Mouse (Mus musculus): ENCODE data around the gene Tnks2. TPM values are rescaled to one million over a fixed set of nuclear protein-coding genes. Genes with fewer than 3 reads are reported as not detected.
"Not testable (repeated sequence)": the region's sequence is repeated elsewhere in the genome, so short reads cannot be mapped to it uniquely, and the experiment has no call there.

Tnks2 gene
- polyA plus RNA-seq, 1 experiment from 2014 or later, result 76.7 TPM

GRCm38 (mm10) chr19:36819199-36819598 lies 14.8 kb upstream of the Tnks2 start:
- no peak overlapping the region for H3K4me2 ChIP-seq (replicated peaks)

GRCm38 (mm10) chr19:36820469-36820868 lies 13.6 kb upstream of the Tnks2 start:
- WGBS, result 85% methylated on average over 4 of the region's 4 CpGs

More at GRCm38 (mm10) chr19:36819199-36819598, 14.8 kb upstream of the Tnks2 start:
- no peak overlapping the region for H3K27ac ChIP-seq
- H3K9ac ChIP-seq, result no peak overlapping the region
- H3K4me3 ChIP-seq (replicated peaks; ENCODE audit: low read length), result no peak overlapping the region
- peaks cover 8% of the 10 kb centered on the region; the same call in 1 of the 2 replicates for H3K4me1 ChIP-seq (replicated peaks; ENCODE audit: control insufficient read depth, insufficient read depth, low read length)
- ATAC-seq (ENCODE audit: low FRiP score) (no peak), DNase-seq (ENCODE audit: low spot score) (no peak)
- H3K9me3 ChIP-seq (ENCODE audit: control insufficient read depth, low read length), result no peaks in the 10 kb centered on the region
- 72% methylated on average over 6 of the region's 6 CpGs for WGBS
- H3K36me3 ChIP-seq (replicated peaks; ENCODE audit: control insufficient read depth, insufficient read depth), result no peaks in the 10 kb centered on the region
- no peaks in the 10 kb centered on the region for H3K27me3 ChIP-seq (ENCODE audit: control insufficient read depth, insufficient read depth, low read length)

GRCm38 (mm10) chr19:36821301-36821700 lies 12.7 kb upstream of the Tnks2 start:
- not testable (repeated sequence) for H3K9ac ChIP-seq; H3K9me3 ChIP-seq (ENCODE audit: control insufficient read depth, low read length); H3K27ac ChIP-seq; H3K36me3 ChIP-seq (replicated peaks; ENCODE audit: control insufficient read depth, insufficient read depth); DNase-seq (ENCODE audit: low spot score); H3K4me2 ChIP-seq (replicated peaks); H3K4me1 ChIP-seq (replicated peaks; ENCODE audit: control insufficient read depth, insufficient read depth, low read length); H3K27me3 ChIP-seq (ENCODE audit: control insufficient read depth, insufficient read depth, low read length); H3K4me3 ChIP-seq (replicated peaks; ENCODE audit: low read length); ATAC-seq (ENCODE audit: low FRiP score)
- 85% methylated on average over 6 of the region's 6 CpGs for WGBS

More at GRCm38 (mm10) chr19:36820469-36820868, 13.6 kb upstream of the Tnks2 start:
- Histone ChIP-seq H3K36me3 (replicated peaks; ENCODE audit: control insufficient read depth, insufficient read depth) (no peaks in the 10 kb centered on the region), H3K9ac (no peak overlapping the region), H3K27me3 (ENCODE audit: control insufficient read depth, insufficient read depth, low read length) (no peaks in the 10 kb centered on the region), H3K4me1 (replicated peaks; ENCODE audit: control insufficient read depth, insufficient read depth, low read length) (peaks cover 8% of the 10 kb centered on the region; the same call in 1 of the 2 replicates), H3K4me2 (replicated peaks) (no peak overlapping the region), H3K9me3 (ENCODE audit: control insufficient read depth, low read length) (no peaks in the 10 kb centered on the region), H3K4me3 (replicated peaks; ENCODE audit: low read length) (no peak overlapping the region), H3K27ac (no peak overlapping the region)
- ATAC-seq (ENCODE audit: low FRiP score) (no peak), DNase-seq (ENCODE audit: low spot score) (no peak)

- WGBS, result 98% methylated on average over 4 of the region's 4 CpGs
- H3K4me3 ChIP-seq (replicated peaks; ENCODE audit: low read length), result no peak overlapping the region
- H3K9ac ChIP-seq, result no peak overlapping the region
- ATAC-seq (ENCODE audit: low FRiP score) (no peak), DNase-seq (ENCODE audit: low spot score) (no peak)
- no peak overlapping the region for H3K4me2 ChIP-seq (replicated peaks)
- H3K27ac ChIP-seq, result no peak overlapping the region
- H3K9me3 ChIP-seq (ENCODE audit: control insufficient read depth, low read length), result no peaks in the 10 kb centered on the region
- H3K27me3 ChIP-seq (ENCODE audit: control insufficient read depth, insufficient read depth, low read length), result no peaks in the 10 kb centered on the region
- H3K4me1 ChIP-seq (replicated peaks; ENCODE audit: control insufficient read depth, insufficient read depth, low read length), result peaks cover 8% of the 10 kb centered on the region; the same call in 1 of the 2 replicates
- H3K36me3 ChIP-seq (replicated peaks; ENCODE audit: control insufficient read depth, insufficient read depth), result no peaks in the 10 kb centered on the region
Measured at GRCm38 (mm10) chr19:36822701-36823100, 11.3 kb upstream of the Tnks2 start.

- Histone ChIP-seq H3K4me3 (replicated peaks; ENCODE audit: low read length) (no peak overlapping the region), H3K27me3 (ENCODE audit: control insufficient read depth, insufficient read depth, low read length) (no peaks in the 10 kb centered on the region), H3K4me2 (replicated peaks) (no peak overlapping the region), H3K36me3 (replicated peaks; ENCODE audit: control insufficient read depth, insufficient read depth) (no peaks in the 10 kb centered on the region), H3K9me3 (ENCODE audit: control insufficient read depth, low read length) (no peaks in the 10 kb centered on the region), H3K4me1 (replicated peaks; ENCODE audit: control insufficient read depth, insufficient read depth, low read length) (no peaks in the 10 kb centered on the region), H3K9ac (no peak overlapping the region), H3K27ac (no peak overlapping the region)
- WGBS, result 95% methylated on average over 5 of the region's 5 CpGs
- no peak for ATAC-seq (ENCODE audit: low FRiP score)
- no peak for DNase-seq (ENCODE audit: low spot score)
Measured at GRCm38 (mm10) chr19:36827650-36828049, 6.4 kb upstream of the Tnks2 start.

- WGBS, result 59% methylated on average over 8 of the region's 8 CpGs
- Histone ChIP-seq H3K27ac (no peak overlapping the region), H3K9ac (no peak overlapping the region), H3K27me3 (ENCODE audit: control insufficient read depth, insufficient read depth, low read length) (no peaks in the 10 kb centered on the region), H3K4me2 (replicated peaks) (no peak overlapping the region), H3K4me1 (replicated peaks; ENCODE audit: control insufficient read depth, insufficient read depth, low read length) (peaks cover 6% of the 10 kb centered on the region), H3K4me3 (replicated peaks; ENCODE audit: low read length) (no peak overlapping the region), H3K36me3 (replicated peaks; ENCODE audit: control insufficient read depth, insufficient read depth) (no peaks in the 10 kb centered on the region), H3K9me3 (ENCODE audit: control insufficient read depth, low read length) (no peaks in the 10 kb centered on the region)
- ATAC-seq (ENCODE audit: low FRiP score) (no peak), DNase-seq (ENCODE audit: low spot score) (no peak)
Measured at GRCm38 (mm10) chr19:36828322-36828721, 5.7 kb upstream of the Tnks2 start.

GRCm38 (mm10) chr19:36832951-36833787 lies 863 bp upstream of the Tnks2 start:
- peaks cover 1% of the 10 kb centered on the region for H3K36me3 ChIP-seq (replicated peaks; ENCODE audit: control insufficient read depth, insufficient read depth)
- H3K4me1 ChIP-seq (replicated peaks; ENCODE audit: control insufficient read depth, insufficient read depth, low read length), result peaks cover 25% of the 10 kb centered on the region
- H3K27ac ChIP-seq, result peak overlapping the region; percentile 98
- H3K27me3 ChIP-seq (ENCODE audit: control insufficient read depth, insufficient read depth, low read length), result no peaks in the 10 kb centered on the region
- ATAC-seq (ENCODE audit: low FRiP score), result peak; percentile 19; the same call in 1 of the 2 replicates
- no peak for DNase-seq (ENCODE audit: low spot score)
- peak overlapping the region; percentile 65 for H3K4me2 ChIP-seq (replicated peaks)
- peak overlapping the region; percentile 98 for H3K9ac ChIP-seq
- H3K4me3 ChIP-seq (replicated peaks; ENCODE audit: low read length), result peak overlapping the region; percentile 89
- WGBS, result 7% methylated on average over 19 of the region's 19 CpGs
- no peaks in the 10 kb centered on the region for H3K9me3 ChIP-seq (ENCODE audit: control insufficient read depth, low read length)

- DNase-seq (ENCODE audit: low spot score), result peak; percentile 42
- H3K4me2 ChIP-seq (replicated peaks), result peak overlapping the region; percentile 65
- H3K27ac ChIP-seq, result peak overlapping the region; percentile 98
- peaks cover 10% of the 10 kb centered on the region for H3K36me3 ChIP-seq (replicated peaks; ENCODE audit: control insufficient read depth, insufficient read depth)
- no peaks in the 10 kb centered on the region for H3K9me3 ChIP-seq (ENCODE audit: control insufficient read depth, low read length)
- WGBS, result under 1% methylated on average over 58 of the region's 62 CpGs
- H3K27me3 ChIP-seq (ENCODE audit: control insufficient read depth, insufficient read depth, low read length), result no peaks in the 10 kb centered on the region
- peaks cover 25% of the 10 kb centered on the region for H3K4me1 ChIP-seq (replicated peaks; ENCODE audit: control insufficient read depth, insufficient read depth, low read length)
- peak overlapping the region; percentile 89 for H3K4me3 ChIP-seq (replicated peaks; ENCODE audit: low read length)
- peak overlapping the region; percentile 98 for H3K9ac ChIP-seq
- peak; percentile 41 for ATAC-seq (ENCODE audit: low FRiP score)
Measured at GRCm38 (mm10) chr19:36834532-36835431, 750 bp downstream of the Tnks2 start.

- Histone ChIP-seq H3K9me3 (ENCODE audit: control insufficient read depth, low read length) (no peaks in the 10 kb centered on the region), H3K27me3 (ENCODE audit: control insufficient read depth, insufficient read depth, low read length) (no peaks in the 10 kb centered on the region), H3K36me3 (replicated peaks; ENCODE audit: control insufficient read depth, insufficient read depth) (peaks cover 12% of the 10 kb centered on the region), H3K4me2 (replicated peaks) (peak overlapping the region; percentile 65), H3K27ac (no peak overlapping the region), H3K4me1 (replicated peaks; ENCODE audit: control insufficient read depth, insufficient read depth, low read length) (peaks cover 25% of the 10 kb centered on the region), H3K9ac (peak overlapping the region; percentile 98; the same call in 1 of the 2 replicates), H3K4me3 (replicated peaks; ENCODE audit: low read length) (peak overlapping the region; percentile 89)
- 61% methylated on average over 4 of the region's 4 CpGs for WGBS
- ATAC-seq (ENCODE audit: low FRiP score) (no peak), DNase-seq (ENCODE audit: low spot score) (no peak)
Measured at GRCm38 (mm10) chr19:36836035-36836434, 2.0 kb downstream of the Tnks2 start.
